Mouse (Mus musculus) embryo, embryonic 9.5 days (tissue): ENCODE measurements around the gene Dmac2.
"Not testable (repeated sequence)": the region's sequence is repeated elsewhere in the genome, so short reads cannot be mapped to it uniquely, and the experiment has no call there.

Experiments used
- DNase-seq: peaks from one replicate; pipeline ENCODE4 v3.0.0-alpha.2; 2017; ENCODE audit errors: extremely low spot score

The Dmac2 gene

GRCm38 (mm10) chr7:25618865-25619721 is at the start of gene Dmac2:
Dmac2 (plus strand) TSS chr7:25619414.
- DNase-seq = peak; percentile 91

- not testable (repeated sequence) for DNase-seq
Observed at GRCm38 (mm10) chr7:25573806-25574205, 45.4 kb upstream of the Dmac2 start.

DNA sequence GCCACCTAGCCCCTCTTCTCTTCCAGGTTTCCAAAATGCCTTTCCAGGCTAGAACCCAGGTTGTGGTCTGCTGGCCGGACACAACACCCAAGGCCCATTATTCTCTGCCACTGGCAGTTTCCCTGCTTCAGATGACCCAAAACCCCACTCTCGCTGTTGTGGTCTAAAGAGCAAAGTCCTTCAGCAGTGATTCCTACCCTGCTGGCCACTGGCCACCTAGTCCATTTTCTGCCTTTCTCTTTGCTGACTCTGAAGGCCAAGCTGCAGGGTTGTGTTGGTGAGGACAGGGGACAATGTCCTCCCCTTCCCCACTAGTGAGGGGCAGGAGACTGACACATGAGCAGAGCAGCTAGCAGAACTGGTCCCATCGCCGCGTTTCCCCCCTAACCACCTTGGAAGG is 44.1 kb upstream of the Dmac2 start:
- DNase-seq = no peak

- peak; percentile 8 for DNase-seq
Observed at GRCm38 (mm10) chr7:25575870-25576269, 43.3 kb upstream of the Dmac2 start.

- DNase-seq = not testable (repeated sequence)
Observed at GRCm38 (mm10) chr7:25576308-25576707, 42.9 kb upstream of the Dmac2 start.

- DNase-seq = not testable (repeated sequence)
Observed at GRCm38 (mm10) chr7:25576793-25577437, 42.3 kb upstream of the Dmac2 start.

GRCm38 (mm10) chr7:25579441-25579840 is 39.8 kb upstream of the Dmac2 start:
- DNase-seq = no peak

GRCm38 (mm10) chr7:25582301-25582810 is 36.9 kb upstream of the Dmac2 start:
- no peak for DNase-seq

DNA sequence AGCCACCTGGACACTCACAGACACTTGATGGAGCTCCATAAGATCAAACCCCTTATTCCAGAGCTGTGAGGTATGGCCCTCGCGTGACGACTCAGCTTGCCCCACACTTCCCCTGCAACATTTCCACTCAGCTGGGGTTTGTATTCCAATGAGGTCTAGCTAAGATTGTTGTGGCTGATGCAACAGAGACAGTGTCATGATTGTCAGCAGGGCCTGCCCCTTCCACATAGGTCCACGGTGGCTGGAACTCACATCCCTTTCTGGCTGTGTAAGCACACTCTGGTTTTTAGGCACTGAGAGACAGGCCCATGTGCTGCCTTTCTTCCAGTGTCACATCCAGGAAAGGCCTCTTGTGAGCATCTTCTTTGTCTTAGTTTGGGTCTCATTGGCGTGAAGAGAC is 34.6 kb upstream of the Dmac2 start:
- DNase-seq = no peak

DNA sequence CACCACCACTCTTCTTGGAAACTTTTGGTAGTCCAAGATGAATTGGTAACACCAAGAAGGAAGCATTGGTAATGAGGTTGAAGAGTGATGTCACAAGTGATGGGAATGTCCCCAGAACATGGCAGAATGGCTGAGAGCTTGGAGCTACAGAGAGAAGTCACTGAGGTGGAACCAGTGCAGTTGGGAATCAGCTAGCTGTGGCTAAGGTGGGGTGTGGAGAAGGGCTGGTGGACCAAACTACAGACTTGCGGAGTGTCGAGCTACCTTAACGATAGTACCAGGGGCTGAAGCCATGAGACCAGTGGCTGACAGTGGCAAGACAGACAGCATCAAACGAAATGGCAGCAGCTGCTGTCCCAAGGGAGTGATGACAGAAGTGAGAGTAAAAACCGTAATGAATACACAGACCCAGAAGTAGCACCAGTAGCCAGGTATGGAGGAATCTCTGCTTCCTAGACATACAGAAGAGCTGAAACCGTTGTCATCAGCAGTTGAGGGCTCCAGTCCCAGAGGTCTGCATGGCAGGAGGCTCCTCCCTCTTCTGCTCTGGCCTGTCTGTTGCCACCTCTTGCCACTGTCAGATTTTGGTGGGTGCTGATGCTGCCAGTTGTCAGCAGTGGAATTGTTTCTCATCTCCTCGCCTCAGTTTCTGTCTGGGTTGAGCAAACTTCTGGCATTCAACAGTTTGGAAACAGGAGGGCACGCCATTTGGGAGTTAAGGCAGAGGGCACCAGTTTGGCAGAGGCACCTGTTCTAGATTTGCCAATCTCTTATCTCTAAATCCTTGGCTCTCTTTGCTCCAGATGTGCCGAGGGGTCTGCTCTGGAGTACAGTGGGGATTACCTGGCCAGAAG is 33.6 kb upstream of the Dmac2 start:
- no peak for DNase-seq

- DNase-seq = no peak
Observed at GRCm38 (mm10) chr7:25591226-25591625, 28.0 kb upstream of the Dmac2 start.

DNA sequence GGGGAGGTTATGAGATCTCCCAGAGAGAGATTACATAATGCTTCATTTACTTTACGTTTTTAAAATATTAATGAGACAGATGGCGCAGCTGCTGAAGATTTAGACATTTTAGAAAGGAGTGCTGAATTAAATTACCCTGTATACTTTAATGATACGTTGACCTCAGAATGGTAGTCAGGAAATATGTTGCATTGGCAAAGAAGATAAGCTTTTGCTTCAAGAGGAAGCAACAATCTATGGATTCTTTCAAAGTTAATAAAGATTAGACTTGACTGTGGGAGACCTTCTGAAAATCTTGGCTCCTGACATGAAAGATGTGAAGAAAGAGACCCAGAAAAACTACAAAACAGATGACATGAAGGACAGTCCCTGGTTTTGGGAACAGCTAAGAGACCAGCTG is 25.4 kb upstream of the Dmac2 start:
- no peak for DNase-seq

GRCm38 (mm10) chr7:25599663-25600062 is 19.6 kb upstream of the Dmac2 start:
- DNase-seq = peak; percentile 82

- no peak for DNase-seq
Observed at GRCm38 (mm10) chr7:25600666-25601065, 18.5 kb upstream of the Dmac2 start.

DNA sequence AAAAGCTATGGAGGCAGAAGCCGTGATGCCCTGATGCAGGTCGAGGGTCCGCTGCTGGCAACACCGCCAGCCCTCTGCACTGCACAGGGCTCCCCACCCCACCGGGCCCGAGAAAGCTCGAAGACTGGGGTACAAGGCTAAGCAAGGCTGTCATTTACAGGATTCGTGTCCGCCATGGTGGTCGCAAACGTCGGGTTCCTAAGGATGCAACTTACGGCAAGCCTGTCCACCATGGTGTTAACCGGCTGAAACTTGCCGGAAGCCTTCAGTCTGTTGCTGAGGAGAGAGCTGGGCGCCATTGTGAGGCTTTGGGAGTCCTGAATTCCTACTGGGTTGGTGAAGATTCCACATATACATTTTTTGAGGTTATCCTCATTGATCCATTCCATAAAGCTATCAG is 17.9 kb upstream of the Dmac2 start:
- DNase-seq = no peak

DNA sequence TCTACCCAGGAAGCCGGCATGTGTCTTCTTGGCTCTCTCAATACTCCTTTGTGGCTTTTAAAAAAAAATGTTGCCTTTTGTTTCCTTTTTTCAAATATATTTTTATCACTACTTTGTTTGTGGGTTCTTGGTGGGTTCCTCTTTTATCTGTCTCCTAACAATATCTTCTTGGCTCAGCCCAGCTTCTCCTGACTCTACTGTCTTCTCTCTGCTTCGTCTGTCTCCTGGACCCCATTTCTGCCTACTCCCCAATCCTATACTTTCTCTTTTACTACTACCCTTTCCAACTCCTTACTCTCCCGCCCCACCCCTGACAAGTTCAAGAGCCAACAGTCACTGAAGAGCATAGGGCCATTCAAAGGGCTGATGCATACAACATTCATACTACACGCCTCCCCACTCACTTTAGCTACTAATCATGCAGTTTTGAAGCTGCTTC is 12.6 kb upstream of the Dmac2 start:
- DNase-seq = no peak

GRCm38 (mm10) chr7:25607196-25607595 is 12.0 kb upstream of the Dmac2 start:
- no peak for DNase-seq

DNA sequence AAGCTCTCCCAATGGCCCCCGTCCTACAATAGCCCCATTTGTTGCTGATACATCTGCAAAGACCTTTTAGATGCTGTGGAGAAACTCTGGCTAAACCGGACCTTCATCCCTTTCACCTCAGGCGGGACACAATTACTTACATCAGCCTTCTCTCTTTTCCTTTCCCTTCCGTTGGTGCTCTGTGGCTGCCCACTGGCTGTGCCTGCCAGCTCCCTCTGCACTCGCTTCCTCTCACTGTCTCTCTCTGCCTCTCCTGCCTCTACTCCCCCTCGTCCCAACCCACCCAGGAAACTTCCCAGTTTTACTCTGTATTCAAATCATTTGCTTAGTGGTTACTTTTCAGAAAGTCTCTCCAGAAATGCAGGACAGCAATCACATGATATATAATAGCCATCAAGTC is 9.2 kb upstream of the Dmac2 start:
- no peak for DNase-seq

DNA sequence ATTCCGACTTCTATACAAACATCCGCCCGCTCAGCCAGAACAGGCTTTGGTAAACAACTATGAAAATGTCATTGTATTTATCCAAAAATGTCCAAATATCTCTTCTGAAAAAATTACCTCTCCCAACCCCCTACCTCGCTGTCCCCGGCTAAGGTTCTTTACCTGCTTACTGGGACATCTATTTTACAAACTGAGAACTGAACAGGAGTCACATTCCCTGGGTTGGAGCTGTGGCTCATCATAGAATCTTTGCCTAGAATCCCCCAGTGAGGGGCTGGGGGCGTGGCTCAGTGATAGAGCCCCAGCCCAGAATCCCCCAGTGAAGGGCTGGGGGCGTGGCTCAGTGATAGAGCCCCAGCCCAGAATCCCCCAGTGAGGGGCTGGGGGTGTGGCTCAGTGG is 7.7 kb upstream of the Dmac2 start:
- DNase-seq = no peak

DNA sequence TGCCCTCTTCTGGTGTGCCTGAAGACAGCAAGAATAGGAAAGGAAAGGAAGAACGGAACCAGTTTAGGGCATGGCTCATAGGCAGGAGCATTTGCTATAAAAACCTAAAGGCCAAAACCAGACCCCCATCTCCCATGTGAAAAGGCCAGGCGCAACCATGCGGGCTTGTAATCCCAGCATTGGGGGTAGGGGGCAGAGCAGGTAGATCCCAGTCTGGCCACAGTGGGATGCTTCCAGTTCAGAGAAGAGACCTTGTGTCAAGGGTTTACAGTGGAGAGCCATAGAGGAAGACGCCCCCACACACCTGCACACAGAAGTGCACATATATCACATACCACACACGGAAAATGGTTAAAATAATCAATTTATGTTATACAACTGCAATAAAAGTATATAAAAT is 5.1 kb upstream of the Dmac2 start:
- no peak for DNase-seq

- DNase-seq = no peak
Observed at GRCm38 (mm10) chr7:25614831-25615705, 4.1 kb upstream of the Dmac2 start.
